Mouse (Mus musculus) limb, embryonic 10.5 days (tissue): Measurements from ENCODE around the gene Fanci. TPM values are rescaled to one million over a fixed set of nuclear protein-coding genes. Genes with fewer than 3 reads are reported as not detected.

Experiments used
- polyA plus RNA-seq: library from polyadenylated mRNA; unstranded; fragments of >200 nt; fragmentation: Nextera tagmentation; extraction: Ambion mirVana; gene quantifications from 2 replicates; pipeline ENCODE4 v1.2.1, GENCODE M21; 2016

Gene Fanci
- polyA plus RNA-seq, 1 experiment from 2014 or later = 22.4 TPM

Other genes starting within 250 kb of the Fanci start
- gene Mfge8, start 242.9 kb upstream of the Fanci start, polyA plus RNA-seq = 161 and 176 TPM in 2 replicates
- gene Abhd2, start 118.7 kb upstream of the Fanci start, polyA plus RNA-seq = 6.3 and 7.0 TPM in 2 replicates
- 0.21 and 0.33 TPM in 2 replicates for gene Rlbp1, start 4.9 kb upstream of the Fanci start, polyA plus RNA-seq
- 41.1 and 42.3 TPM in 2 replicates for gene Polg, start 74.4 kb downstream of the Fanci start, polyA plus RNA-seq
- gene Rhcg, start 225.7 kb downstream of the Fanci start, polyA plus RNA-seq = not detected in 2 replicates